Mouse (Mus musculus): Measurements from ENCODE around the gene Ccin. TPM values are rescaled to one million over a fixed set of nuclear protein-coding genes. Genes with fewer than 3 reads are reported as not detected.

Ccin gene
- polyA plus RNA-seq, 3 experiments from 2014 or later, result not detected

GRCm38 (mm10) chr4:43974914-43975616 lies 8.2 kb upstream of the Ccin start:
- no peak for ATAC-seq

- ATAC-seq, result no peak
Observed at GRCm38 (mm10) chr4:43976223-43976740, 7.0 kb upstream of the Ccin start.

GRCm38 (mm10) chr4:43978521-43979443 lies 4.5 kb upstream of the Ccin start:
- ATAC-seq, result no peak

DNA sequence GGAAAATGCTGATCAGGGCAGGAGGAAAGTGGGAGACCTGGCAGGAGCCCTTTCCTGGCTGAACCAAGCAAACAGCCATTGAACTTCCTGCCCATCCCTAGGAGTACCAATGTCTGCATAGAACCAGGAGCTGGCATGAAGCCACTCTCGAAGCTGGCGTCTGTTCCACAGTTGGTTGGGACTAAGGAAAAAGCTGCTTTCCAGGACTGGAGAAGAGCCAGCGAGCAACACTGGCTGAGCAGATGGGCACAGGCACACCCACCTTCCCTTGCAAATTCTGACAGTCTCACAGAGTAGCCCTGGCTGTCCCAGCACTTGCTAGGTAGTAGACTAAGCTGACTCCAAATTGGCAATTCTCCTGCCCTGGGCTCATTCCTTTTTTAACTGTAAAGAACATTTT lies 3.5 kb upstream of the Ccin start:
- no peak for ATAC-seq

GRCm38 (mm10) chr4:43980236-43980635 lies 3.0 kb upstream of the Ccin start:
- ATAC-seq, result no peak

GRCm38 (mm10) chr4:43980846-43981245 lies 2.4 kb upstream of the Ccin start:
- no peak for ATAC-seq

DNA sequence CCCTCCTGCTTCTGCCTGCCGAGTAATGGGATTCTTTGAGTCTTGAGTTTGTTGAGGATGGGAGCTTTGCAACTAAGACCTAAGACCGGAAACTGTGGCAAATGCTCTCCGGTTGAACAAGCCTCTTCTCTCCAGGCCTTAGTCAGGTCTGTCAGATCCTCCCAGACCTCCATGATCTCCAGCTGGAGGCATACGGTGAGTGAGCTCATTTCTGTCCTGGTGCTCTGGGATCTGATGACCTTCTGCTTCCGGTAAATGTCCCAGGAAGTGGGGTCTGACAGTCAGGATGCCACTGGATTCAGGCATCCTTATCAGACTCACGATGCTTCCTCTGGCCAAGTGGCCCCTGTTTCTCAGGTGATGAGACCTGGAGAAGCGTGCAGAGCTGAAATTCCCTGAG lies 2.0 kb upstream of the Ccin start:
- ATAC-seq, result no peak

- peak; percentile 97 for ATAC-seq
Observed at GRCm38 (mm10) chr4:43982053-43982732, 1.1 kb upstream of the Ccin start.

DNA sequence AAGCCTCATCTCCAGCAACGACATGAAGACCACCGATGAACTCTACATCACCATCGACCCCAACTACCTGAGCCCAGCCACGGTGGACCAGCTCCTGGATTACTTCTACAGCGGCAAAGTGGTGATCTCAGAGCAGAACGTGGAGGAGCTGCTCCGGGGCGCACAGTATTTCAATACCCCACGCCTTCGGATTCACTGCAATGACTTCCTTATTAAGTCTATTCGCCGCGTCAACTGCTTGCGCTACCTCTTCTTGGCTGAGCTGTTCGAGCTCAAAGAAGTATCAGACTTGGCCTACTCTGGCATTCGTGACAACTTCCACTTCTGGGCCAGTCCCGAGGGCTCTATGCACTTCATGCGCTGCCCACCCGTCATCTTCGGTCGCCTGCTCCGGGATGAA lies 473 bp downstream of the Ccin start:
- ATAC-seq, result no peak

DNA sequence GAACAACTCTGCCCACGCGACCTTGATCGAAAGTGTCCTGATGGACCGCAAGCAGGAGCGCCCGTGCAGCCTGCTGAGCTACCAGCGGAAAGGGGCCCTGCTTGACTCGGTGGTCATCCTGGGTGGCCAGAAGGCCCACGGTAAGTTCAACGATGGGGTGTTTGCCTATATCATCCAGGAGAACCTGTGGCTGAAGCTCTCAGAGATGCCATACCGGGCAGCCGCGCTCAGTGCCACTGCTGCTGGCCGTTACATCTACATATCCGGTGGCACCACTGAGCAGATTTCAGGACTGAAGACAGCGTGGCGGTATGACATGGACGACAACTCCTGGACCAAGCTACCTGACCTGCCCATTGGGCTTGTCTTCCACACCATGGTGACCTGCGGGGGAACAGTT lies 1.0 kb downstream of the Ccin start:
- no peak for ATAC-seq

DNA sequence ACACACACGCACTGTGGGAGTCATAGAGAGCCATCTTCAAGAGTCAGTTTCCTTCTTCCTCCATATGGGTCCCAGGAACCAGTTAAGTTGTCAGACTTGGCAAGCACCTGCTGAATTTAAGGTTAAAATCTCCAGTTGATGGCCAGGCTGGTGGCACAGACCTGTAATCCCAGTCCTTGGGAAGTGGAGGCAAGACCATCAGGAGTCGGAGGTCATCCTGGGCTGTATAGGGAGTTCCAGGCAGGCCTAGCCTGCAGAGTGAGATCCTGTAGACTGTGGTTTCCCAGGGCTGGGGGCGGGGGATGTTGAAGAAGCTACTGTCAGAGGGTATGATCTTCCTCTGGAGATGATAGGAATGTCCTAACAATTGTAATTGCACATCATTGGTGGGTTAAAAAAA lies 5.7 kb downstream of the Ccin start:
- no peak for ATAC-seq

DNA sequence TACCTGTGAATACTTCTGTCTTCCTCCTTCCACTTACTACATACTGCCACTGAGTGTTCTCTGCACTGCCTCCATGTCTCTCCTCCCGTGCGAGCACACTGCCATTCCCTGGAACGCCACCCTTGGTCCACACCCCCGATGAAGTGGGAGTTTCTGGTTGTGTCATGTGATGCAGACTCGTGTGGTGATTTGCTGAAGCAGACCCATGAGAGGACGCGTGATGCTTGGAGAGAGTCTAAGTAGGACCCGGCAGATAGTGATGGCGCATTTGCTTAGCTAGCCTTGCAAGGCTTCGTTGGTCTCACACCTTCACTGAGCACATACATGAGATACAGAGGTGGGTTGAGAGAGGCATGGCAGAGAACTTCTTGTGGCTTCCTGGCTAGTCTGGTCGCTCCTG lies 9.8 kb downstream of the Ccin start:
- ATAC-seq, result no peak

DNA sequence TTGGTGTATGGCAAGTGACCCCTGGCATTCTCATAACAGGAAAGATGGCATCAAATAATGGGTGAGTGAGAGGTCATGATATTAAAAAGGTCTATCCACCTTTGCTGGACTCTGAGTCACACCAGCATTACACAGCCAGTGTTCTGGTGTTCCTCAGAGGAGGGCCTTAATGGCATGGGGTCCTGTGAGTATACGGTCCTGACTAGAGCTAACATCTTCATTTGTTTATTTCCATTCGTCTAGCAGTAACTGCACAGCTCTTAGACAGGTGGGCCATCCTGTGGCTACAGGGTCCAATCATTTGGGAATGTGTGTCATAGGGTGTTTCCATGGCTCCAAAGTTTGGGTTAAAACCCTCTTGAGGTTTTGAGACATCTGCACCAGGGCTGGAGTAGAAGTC lies 11.1 kb downstream of the Ccin start:
- no peak for ATAC-seq

- no peak for ATAC-seq
Observed at GRCm38 (mm10) chr4:44003622-44004021, 20.3 kb downstream of the Ccin start.

GRCm38 (mm10) chr4:44004126-44004525 lies 20.8 kb downstream of the Ccin start, which contains the start of gene Clta:
Gene Clta (plus strand): TSS chr4:44004452.
- ATAC-seq, result no peak

GRCm38 (mm10) chr4:44004623-44005409 lies 21.5 kb downstream of the Ccin start:
- no peak for ATAC-seq

GRCm38 (mm10) chr4:44010176-44010575 lies 26.9 kb downstream of the Ccin start:
- no peak for ATAC-seq

DNA sequence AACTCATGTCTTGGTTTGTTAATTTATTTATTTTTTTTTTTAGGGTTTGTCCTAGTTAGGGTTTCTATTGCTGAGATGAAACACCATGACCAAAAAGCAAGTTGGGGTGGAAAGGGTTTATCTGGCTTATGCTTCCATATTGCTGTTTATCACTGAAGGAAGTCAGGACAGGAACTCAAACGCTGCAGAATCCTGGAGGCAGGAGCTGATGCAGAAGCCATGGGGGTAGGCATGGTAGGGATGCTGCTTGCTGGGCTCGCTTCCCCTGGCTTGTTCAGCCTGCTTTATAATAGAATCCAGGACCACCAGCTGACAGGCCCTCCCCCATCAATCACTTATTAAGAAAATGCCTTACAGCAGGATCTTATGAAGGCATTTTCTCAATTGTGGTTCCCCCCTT lies 27.6 kb downstream of the Ccin start:
- no peak for ATAC-seq

DNA sequence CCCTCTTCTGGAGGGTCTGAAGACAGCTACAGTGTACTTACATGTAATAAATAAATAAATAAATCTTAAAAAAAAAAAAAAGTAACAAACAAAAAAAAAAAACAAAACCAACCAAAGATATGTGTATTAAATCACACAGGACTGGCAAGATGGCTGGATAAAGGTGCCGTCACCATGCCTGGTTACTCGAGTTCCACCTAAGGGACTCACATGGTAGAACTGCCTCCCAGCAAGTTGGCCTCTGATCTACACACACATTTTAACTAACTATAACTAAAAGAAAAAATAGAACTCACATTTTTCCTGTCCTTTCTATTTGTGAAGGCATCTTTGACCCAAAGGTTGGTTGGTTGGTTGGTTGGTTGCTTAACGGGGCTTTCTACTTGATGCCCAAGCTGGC lies 28.5 kb downstream of the Ccin start:
- ATAC-seq, result no peak

DNA sequence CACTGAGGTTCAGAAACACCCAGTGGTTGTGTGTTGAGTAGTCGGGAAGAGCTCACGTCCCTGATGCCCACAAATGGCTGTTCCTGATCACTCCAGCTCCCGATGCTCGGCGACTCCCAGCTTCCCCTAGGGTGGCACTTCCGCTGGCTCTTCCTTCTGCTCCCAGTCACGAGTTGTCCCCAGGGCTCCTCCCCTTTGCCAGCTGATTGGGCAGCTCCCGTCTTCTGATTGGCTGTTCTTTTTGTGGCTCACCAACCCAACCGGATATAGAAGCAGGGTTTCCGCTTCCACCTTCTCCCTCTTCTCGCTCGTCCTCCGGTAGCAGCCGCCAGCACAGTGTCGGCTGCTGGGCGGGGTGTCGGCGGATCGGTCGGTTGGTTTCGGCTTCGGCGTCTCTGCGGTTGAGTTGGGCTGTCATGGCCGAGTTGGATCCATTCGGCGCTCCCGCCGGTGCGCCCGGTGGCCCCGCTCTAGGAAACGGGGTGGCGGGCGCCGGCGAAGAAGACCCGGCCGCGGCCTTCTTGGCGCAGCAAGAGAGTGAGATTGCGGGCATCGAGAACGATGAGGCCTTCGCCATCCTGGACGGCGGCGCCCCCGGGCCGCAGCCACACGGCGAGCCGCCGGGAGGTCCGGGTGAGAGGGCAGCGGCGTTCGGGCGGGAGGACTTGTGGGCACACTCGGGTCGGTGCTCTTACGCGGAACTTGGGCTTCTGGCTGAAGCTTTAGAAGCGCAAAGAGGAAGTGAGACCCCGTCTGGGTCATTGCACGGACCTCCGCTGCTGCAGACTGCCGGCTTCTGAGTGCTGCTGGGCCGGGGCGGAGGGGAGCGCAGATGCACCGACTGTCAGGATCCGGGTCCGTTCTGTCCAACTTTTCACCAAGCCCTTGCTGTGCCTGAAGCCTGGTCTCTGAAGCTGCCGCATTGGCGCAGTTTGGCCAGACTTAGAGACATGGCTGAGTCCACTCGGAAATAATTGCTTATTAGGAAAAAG lies 29.4 kb downstream of the Ccin start:
- peak; percentile 97 for ATAC-seq
